Mouse (Mus musculus) layer of hippocampus, adult 8-10 months (tissue): Measurements from ENCODE around the gene Ovch2. TPM values are rescaled to one million over a fixed set of nuclear protein-coding genes. Genes with fewer than 3 reads are reported as not detected.
"Not testable (repeated sequence)": the region's sequence is repeated elsewhere in the genome, so short reads cannot be mapped to it uniquely, and the experiment has no call there.

Source experiments
- DNase-seq, 2 experiments: peaks; one replicate each; pipeline ENCODE4 v3.0.0; 2022; ENCODE audit warnings: low spot score in 2 of 2
- total RNA-seq, 4 experiments: library from RNA; stranded (reverse); gene quantifications; 2 replicates each; pipeline ENCODE4 v1.2.4; 2022

The Ovch2 gene
- not detected for total RNA-seq

- no peak for DNase-seq
These were observed at the start of gene Ovch2 for GRCm38 (mm10) chr7:107801108-107801507. Gene Ovch2, minus strand, starts transcription at chr7:107801208.

GRCm38 (mm10) chr7:107847390-107847789, 46.4 kb upstream of the Ovch2 start, which contains the start of gene Olfr470:
Gene Olfr470, minus strand, starts transcription at chr7:107847490.
- not testable (repeated sequence) for DNase-seq

GRCm38 (mm10) chr7:107841719-107842118, 40.7 kb upstream of the Ovch2 start:
- no peak for DNase-seq

GRCm38 (mm10) chr7:107825441-107825840, 24.4 kb upstream of the Ovch2 start, which contains the start of gene Olfr469:
Gene Olfr469, minus strand, starts transcription at chr7:107825541.
- DNase-seq = not testable (repeated sequence)

DNA sequence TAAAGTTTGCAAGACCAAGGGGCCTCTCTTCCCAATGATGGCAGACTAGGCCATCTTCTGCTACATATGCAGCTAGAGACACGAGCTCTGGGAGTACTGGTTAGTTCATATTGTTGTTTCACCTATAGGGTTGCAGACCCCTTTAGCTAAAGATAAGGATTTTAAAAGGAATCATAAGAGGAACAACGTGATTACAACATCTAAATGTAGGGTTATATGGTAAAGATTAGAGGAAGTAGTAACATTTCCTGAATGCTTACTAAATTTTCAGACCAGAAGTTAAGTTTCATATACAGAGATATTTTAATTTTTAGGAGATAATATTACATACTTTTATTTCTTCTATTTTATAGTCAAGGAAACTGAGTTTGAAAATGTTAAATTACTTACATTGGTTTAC, 22.9 kb upstream of the Ovch2 start:
- not testable (repeated sequence) for DNase-seq

GRCm38 (mm10) chr7:107819442-107819841, 18.4 kb upstream of the Ovch2 start:
- no peak for DNase-seq

DNA sequence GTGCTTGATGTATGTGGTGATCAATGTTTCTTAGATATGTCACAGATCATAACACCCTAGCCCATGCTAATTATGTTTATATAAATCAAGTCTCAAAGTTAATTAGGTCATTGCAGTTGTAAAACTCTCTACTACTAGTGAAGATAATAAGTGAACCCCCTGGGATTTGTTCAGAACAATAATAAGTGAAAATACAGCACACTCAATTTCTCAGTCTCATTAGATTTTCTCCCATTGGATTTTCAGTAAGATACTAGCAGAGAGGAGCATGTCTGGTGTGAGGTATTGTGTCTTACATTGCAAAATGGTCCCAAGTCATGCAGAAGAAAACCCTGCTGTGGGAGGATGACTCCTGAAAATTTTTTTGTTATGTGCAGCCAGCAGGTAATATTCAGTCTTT, 11.0 kb upstream of the Ovch2 start, which contains the start of gene Olfr467:
Gene Olfr467, plus strand, starts transcription at position 301 of the 400 bp plus-strand sequence.
- no peak for DNase-seq

DNA sequence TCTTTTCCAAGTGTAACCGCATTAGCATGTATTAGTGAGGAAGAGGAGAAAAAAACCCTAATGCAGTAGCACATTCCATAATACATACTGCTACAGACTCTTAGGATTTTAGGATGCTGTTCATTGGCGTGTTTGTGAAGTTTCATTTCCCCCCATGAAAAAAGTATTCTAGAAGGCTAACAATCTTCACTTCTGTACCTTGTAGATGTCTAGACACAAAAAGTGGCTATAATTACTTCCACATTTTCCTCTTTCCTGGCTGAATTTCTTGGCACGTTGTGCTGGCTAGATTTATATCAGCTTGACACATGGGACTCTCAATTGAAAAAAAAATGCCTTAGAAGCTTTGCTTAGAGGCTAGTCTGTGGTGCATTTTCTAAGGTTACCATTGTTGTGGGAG, 1.1 kb upstream of the Ovch2 start:
- no peak for DNase-seq

DNA sequence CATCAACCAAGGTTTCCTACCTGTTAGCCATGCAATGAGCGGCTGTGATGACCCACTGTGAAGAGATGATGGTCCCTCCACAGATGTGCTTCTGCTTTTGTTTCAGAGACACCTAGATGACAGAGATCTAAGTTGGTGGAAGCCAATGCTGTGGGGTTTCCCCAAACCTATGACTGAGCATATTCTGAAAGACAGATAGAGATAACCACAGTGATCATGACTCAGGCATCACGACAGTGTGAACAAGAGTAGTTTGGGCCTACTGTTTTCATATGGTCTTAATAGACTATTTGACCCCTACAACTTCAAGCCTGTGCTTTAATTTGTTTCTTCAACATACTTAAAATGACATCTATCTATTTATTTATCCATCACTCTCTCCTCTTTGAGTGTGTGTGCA, 4.5 kb downstream of the Ovch2 start:
- DNase-seq = no peak

- DNase-seq = peak in 1 of 2 experiments; percentile 7
These were observed 12.9 kb downstream of the Ovch2 start for GRCm38 (mm10) chr7:107787977-107788620.

- no peak for DNase-seq
These were observed 21.4 kb downstream of the Ovch2 start for GRCm38 (mm10) chr7:107779611-107780010.

DNA sequence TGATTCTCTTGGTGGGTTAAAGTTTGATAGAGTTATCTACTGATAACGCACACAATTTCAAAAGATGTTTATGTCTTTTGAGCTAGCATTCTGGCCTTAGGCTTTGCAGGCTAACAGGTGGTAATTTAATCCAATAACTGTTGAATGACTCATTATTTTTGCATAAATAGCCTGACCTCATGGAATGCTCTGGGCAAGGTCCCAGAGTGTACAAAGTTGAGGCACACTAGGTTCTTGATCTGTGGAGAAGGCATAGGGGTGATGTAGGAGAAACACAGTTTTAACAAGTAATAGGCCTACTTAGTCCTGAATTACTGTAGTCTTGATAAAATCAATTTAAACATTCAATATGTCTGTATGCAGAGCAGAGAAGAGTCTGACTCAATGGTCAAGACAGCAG, 22.8 kb downstream of the Ovch2 start:
- no peak for DNase-seq

GRCm38 (mm10) chr7:107770812-107771211, 30.2 kb downstream of the Ovch2 start:
- no peak for DNase-seq

DNA sequence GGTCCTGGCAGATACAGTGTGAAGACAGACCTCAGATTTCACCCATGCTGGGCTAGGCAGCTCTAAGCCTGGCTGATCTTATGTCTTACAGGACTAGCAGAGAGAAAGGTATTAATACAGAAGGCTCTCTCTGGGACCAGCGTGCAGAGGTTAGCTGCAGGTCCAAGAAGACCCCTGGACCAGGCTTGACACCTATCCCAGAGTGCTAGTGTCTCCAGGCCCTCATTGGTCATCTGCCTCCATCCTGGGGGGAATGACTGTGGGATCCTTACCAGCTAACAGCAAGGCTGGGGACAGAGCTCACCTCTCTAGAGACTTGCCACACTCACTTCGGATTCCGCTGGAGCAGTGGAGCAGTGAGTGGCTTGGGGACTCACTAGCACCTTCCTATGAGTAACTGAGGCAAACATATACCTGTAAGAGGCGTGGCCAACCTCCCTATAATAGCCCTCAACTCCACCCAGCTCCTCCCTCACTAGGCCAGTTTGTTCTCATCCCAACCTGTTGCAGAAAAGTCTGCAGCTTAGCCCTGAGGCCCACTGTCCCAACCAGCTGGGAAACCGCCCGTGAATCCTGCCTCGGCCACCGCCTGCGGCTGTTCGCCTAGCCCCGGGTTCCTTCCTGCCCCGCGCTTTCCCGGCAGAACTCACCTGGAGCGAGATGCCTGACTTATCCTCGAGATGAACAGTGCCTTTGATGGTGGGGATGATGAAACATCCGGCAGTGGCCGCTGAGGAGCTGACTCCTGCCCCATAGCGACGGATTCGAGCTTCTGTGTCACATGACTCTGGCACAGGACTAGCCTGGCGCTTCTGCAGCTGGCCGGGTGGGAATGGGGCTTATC, 43.5 kb downstream of the Ovch2 start, which contains the start of gene Cyb5r2:
Gene Cyb5r2, minus strand, starts transcription at position 725 of the 844 bp plus-strand sequence.
- no peak for DNase-seq

- no peak for DNase-seq
These were observed 44.3 kb downstream of the Ovch2 start for GRCm38 (mm10) chr7:107756748-107757147.

GRCm38 (mm10) chr7:107755905-107756304, 45.1 kb downstream of the Ovch2 start:
- no peak for DNase-seq

DNA sequence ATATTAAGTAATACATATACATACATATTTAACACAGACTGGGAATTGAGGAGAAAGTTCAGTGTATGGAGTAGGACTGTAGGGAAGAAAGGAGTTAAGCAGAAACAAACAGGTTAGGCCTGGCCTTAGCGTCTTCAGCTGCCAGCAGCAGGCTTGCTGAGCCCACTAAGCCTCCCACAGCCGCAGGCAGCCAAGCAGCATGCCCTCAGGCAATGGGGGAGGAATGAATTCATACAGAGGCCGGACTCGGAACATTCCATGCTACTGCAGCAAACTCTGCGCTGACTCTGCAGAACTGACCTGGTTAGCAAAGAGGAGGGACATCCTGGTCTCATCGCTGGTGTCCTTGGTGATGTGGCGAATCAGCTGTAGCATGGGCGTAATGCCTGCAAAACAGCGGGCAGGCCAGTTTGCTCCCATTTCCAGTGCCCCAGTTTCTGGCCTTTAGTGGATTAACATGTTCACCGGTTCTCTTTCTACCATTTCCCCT, 48.9 kb downstream of the Ovch2 start:
- no peak for DNase-seq

GRCm38 (mm10) chr7:107749721-107750120, 51.3 kb downstream of the Ovch2 start:
- no peak for DNase-seq

DNA sequence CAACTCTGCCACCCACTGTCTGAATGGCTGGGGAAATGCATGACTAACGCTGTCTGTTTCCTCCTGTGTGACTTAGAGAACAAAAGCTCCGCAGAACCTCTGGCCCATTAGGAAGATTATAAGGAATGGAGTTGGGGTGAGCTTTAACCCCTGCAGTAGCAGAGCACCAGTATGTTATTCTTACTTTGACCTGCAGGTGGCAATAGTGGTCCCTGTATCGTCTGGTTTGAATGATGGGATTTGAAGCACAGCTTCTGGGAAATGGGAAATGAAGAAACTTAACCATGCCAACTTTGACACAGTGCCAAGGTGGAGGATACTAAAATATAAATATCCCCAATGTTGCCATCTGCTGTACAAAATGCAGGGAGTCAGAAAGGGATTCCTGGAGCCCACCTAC, 51.7 kb downstream of the Ovch2 start:
- DNase-seq = peak; percentile 17 to 23

DNA sequence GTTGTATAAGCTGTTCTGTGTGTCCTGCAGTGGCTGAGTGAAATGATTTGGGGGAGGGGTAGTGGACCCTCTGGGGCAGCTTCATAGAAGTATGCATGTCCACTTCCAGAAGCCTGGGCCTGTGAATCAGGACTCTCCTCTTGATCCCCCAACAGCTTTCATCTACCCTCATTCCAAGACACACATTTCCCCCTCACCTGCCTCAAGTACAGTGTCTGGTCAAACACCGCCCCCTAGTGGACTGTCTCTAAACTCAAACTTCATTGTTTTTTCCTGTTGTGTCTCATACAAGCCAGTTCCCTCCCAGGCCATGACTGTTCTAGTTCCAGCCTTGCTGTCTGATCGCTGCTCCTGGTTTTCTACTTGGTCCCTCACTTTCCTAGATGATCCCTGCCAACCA, 53.1 kb downstream of the Ovch2 start:
- DNase-seq = peak in 1 of 2 experiments; percentile 27

DNA sequence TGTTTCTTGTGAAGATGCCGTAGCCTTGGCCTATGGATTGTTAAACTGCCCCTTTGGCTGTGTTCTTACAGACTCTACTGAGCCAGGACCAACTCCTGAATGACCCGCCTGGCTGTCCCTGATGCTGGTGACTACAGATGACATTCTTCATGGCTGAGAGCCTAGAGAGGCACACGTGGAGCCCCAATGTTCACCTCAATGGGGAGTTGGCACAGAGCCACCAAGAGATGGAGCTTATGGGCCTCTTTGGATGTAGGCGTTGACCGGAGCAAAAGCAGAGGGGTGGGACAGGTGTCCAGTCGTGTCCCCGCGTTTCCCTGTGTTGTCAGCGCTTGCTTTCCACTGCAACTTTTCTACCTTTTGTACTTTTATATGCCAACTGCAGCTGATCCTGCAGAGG, 53.5 kb downstream of the Ovch2 start:
- no peak for DNase-seq

DNA sequence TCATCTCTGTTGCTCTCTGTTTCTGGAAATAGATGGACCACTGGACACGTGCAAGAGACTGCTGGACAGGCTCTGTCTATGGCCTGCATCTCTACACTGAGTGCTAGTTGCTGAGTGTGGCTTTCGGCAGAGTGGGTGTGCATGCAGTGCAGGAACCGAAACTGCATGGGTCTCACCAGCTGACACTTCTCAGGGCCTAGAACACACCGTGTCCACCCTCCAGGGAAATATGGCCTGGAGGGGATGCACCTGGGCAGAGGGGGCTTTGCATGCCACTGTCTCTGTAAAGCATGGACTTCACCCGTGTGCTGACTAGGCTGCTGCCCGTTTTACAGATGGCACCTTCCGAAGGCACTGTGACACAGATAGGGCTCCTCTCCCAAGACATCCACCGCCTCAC, 55.0 kb downstream of the Ovch2 start:
- no peak for DNase-seq
